Mouse (Mus musculus) lung, postnatal 25 days (tissue): Measurements from ENCODE around the gene Sac3d1.

Source experiments
- DNase-seq: peaks from one replicate; pipeline ENCODE4 v3.0.0; 2022; ENCODE audit warnings: low spot score

Sac3d1 gene

GRCm38 (mm10) chr19:6068951-6069350 lies 49.5 kb downstream of the Sac3d1 start:
- DNase-seq = no peak

GRCm38 (mm10) chr19:6067724-6068415 lies 50.6 kb downstream of the Sac3d1 start, which contains the start of gene Tm7sf2:
TSS of gene Tm7sf2 (minus strand) at chr19:6068373.
- DNase-seq = peak; percentile 93

- DNase-seq = peak; percentile 79
Observed at GRCm38 (mm10) chr19:6067011-6067723, 51.3 kb downstream of the Sac3d1 start.

- no peak for DNase-seq
Observed at GRCm38 (mm10) chr19:6066571-6066970, 51.9 kb downstream of the Sac3d1 start.
